Mouse (Mus musculus) olfactory bulb, adult 2 months (tissue): ENCODE results near the gene 1300017J02Rik.
A peak's percentile ranks its signal among the peaks of the same experiment; 100 is the strongest.

Experiments used
- CTCF ChIP-seq: fragments of 200-500 bp; IDR thresholded peaks from 2 replicates; pipeline ENCODE4 v1.5.1; 2012; ENCODE audit warnings: low read depth, mild to moderate bottlenecking, low read length, moderate library complexity; ENCODE audit not compliant: insufficient read depth
- POLR2A ChIP-seq: fragments of 200-500 bp; IDR thresholded peaks from 2 replicates; pipeline ENCODE4 v1.6.1; 2012; ENCODE audit warnings: mild to moderate bottlenecking, low read depth, low read length, moderate library complexity; ENCODE audit not compliant: insufficient read depth

GRCm38 (mm10) chr9:103201561-103202260, 103.2 kb downstream of the 1300017J02Rik start, which contains the start of gene Srprb:
- TF ChIP-seq POLR2A (peak; percentile 59), CTCF (no peak)
